Mouse (Mus musculus) small intestine, adult 2 months (tissue): Measurements from ENCODE around the gene Dock9.

ENCODE experiments used
- CTCF ChIP-seq: fragments of 200-500 bp; IDR thresholded peaks from 2 replicates; pipeline ENCODE4 v1.5.1; 2012; ENCODE audit warnings: low read depth, mild to moderate bottlenecking, control low read depth, inconsistent platforms, low read length, moderate library complexity, mixed read lengths; ENCODE audit not compliant: insufficient replicate concordance, insufficient read length; ENCODE audit errors: extremely low read depth
- POLR2A ChIP-seq: fragments of 200-500 bp; IDR thresholded peaks from 2 replicates; pipeline ENCODE4 v1.6.1; 2012; ENCODE audit warnings: low read depth, mild to moderate bottlenecking, control low read depth, inconsistent platforms, low read length, moderate library complexity

GRCm38 (mm10) chr14:121705644-121706043 is 92.0 kb downstream of the Dock9 start:
- TF ChIP-seq CTCF (no peak), POLR2A (no peak)
